Mouse (Mus musculus): Measurements from ENCODE around the gene Aff1. TPM values are rescaled to one million over a fixed set of nuclear protein-coding genes. Genes with fewer than 3 reads are reported as not detected.

The Aff1 gene
- polyA plus RNA-seq, 1 experiment from 2014 or later, result 9.1 TPM

DNA sequence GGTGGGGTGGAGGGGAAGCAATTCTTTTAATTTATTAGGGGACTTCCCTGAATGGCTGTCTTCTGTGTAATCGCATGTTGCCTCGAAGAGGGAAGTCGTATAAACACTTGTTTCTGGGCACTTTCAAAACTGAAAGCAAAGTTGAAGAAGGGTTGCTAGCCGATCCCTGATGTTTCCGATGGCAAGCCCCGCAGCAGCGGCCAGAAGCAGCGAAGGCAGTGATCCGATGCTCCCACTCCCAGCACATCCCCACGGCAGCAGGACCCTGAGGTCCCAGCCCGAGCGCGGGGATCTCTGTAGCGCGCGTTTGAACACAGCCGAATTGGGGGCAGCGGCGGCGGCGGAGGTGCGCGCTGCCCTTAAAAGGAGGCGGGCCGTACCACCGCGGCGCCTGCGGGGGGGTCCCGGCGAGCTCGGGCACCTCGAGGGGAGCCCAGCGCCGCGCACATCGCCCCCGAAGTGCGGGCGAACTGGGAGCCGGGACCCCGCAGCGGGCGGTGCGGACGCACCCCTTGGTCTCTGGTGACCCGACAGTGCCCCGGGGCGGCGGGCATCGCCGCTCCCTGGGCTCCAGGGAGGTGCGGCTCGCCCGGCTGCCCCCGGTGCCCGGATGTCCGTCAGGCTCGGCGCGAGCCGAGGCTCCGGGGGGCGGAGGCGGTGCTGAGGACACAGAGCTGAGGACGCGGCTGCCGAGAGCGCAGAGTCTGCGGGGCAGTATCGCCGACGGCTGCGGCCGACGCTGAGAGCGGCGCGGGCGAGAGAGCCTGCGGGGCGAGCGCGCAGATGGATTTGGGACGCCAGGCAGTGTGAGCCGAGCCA, 61.5 kb downstream of the Aff1 start:
- Histone ChIP-seq H3K9ac (ENCODE audit: low read length) (peak overlapping the region; percentile 73), H3K27me3 (ENCODE audit: control insufficient read depth, insufficient read depth, low read length) (no peaks in the 10 kb centered on the region), H3K27ac (replicated peaks; ENCODE audit: low read depth, low read length) (peak overlapping the region; percentile 70), H3K36me3 (ENCODE audit: control insufficient read depth, insufficient read depth, low read length) (no peaks in the 10 kb centered on the region), H3K4me2 (ENCODE audit: low read depth, severe bottlenecking) (peak overlapping the region; percentile 84), H3K4me1 (ENCODE audit: control insufficient read depth, insufficient read depth, low read length) (peaks cover 9% of the 10 kb centered on the region; the same call in 1 of the 2 replicates), H3K4me3 (ENCODE audit: low read depth, low read length) (peak overlapping the region; percentile 78), H3K9me3 (ENCODE audit: control insufficient read depth, low read length) (no peaks in the 10 kb centered on the region; the same call in 1 of the 2 replicates)
- WGBS, result under 1% methylated on average over 82 of the region's 86 CpGs
- ATAC-seq (ENCODE audit: insufficient number of reproducible peaks, low FRiP score, low TSS enrichment, low read depth) (peak; percentile 95), DNase-seq (ENCODE audit: low spot score) (peak; percentile 89)

DNA sequence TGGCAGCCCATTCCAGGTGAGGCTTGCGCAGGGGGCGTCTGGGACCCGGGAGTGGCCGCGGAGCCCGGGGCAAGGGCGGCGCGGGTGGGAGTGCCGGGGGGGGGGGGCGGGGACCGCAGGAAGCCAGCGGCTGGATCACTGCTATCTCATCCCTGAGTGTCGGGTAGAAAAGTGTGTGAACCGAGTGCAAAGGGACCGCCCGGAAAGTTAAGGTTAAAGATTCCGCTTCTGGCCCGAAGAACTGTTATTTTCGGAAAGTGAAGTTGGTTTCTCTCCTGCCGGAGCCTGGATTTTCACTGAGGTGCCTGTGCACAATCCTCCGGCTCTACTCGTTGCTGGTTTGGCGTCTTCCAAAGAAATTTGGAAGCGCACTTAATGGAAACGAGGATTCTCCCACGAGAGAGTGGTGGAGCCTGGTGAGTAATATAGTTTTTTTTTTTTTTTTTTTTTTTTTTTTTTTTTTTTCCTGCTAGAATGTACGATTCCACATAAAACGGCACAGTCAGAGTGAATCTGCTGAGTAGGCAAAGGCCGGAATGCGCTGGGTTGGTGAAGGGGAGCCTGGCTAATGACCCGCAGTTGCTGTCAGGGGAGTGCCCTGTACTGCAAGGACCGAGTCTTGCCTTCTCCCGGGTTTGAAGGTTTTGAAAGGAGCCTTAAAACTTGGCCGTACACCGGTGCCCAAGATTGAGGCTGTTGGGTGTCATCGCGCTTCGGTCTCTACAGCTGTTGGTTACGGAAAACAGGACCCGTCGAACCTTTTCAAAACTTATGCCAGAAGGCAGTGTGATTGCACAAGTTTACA, 62.4 kb downstream of the Aff1 start:
- no peaks in the 10 kb centered on the region for H3K36me3 ChIP-seq (ENCODE audit: control insufficient read depth, insufficient read depth, low read length)
- ATAC-seq (ENCODE audit: insufficient number of reproducible peaks, low FRiP score, low TSS enrichment, low read depth) (no peak), DNase-seq (ENCODE audit: low spot score) (peak; percentile 70)
- peak overlapping the region; percentile 70 for H3K27ac ChIP-seq (replicated peaks; ENCODE audit: low read depth, low read length)
- no peaks in the 10 kb centered on the region for H3K27me3 ChIP-seq (ENCODE audit: control insufficient read depth, insufficient read depth, low read length)
- WGBS, result 3% methylated on average over 37 of the region's 42 CpGs
- no peaks in the 10 kb centered on the region; the same call in 1 of the 2 replicates for H3K9me3 ChIP-seq (ENCODE audit: control insufficient read depth, low read length)
- peak overlapping the region; percentile 73 for H3K9ac ChIP-seq (ENCODE audit: low read length)
- peak overlapping the region; percentile 84 for H3K4me2 ChIP-seq (ENCODE audit: low read depth, severe bottlenecking)
- H3K4me1 ChIP-seq (ENCODE audit: control insufficient read depth, insufficient read depth, low read length), result peaks cover 12% of the 10 kb centered on the region; the same call in 1 of the 2 replicates
- peak overlapping the region; percentile 78 for H3K4me3 ChIP-seq (ENCODE audit: low read depth, low read length)

DNA sequence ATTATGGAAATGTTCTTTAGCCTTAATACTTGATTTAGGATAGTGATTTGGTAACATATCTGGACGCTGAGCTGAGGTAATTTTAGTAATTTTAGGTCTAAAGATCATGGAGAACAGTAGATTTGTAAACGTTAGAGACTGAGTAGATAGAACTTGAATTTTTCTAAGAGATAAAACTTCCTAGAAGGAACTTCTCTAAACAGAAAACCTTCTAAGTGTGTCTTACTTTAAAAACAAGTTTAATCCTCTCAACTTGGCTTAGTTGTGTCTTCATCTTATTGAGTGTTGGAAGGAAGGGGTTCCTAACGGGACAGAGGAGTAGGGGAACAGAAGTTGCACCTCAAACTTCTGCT, 62.9 kb downstream of the Aff1 start:
- 52% methylated on average over 3 of the region's 3 CpGs for WGBS
- Histone ChIP-seq H3K36me3 (ENCODE audit: control insufficient read depth, insufficient read depth, low read length) (no peaks in the 10 kb centered on the region), H3K27ac (replicated peaks; ENCODE audit: low read depth, low read length) (no peak overlapping the region), H3K27me3 (ENCODE audit: control insufficient read depth, insufficient read depth, low read length) (no peaks in the 10 kb centered on the region), H3K4me2 (ENCODE audit: low read depth, severe bottlenecking) (peak overlapping the region; percentile 84; the same call in 1 of the 2 replicates), H3K9ac (ENCODE audit: low read length) (no peak overlapping the region), H3K4me1 (ENCODE audit: control insufficient read depth, insufficient read depth, low read length) (peaks cover 18% of the 10 kb centered on the region), H3K4me3 (ENCODE audit: low read depth, low read length) (peak overlapping the region; percentile 78; the same call in 1 of the 2 replicates), H3K9me3 (ENCODE audit: control insufficient read depth, low read length) (no peaks in the 10 kb centered on the region; the same call in 1 of the 2 replicates)
- DNase-seq (ENCODE audit: low spot score) (no peak), ATAC-seq (ENCODE audit: insufficient number of reproducible peaks, low FRiP score, low TSS enrichment, low read depth) (no peak)

DNA sequence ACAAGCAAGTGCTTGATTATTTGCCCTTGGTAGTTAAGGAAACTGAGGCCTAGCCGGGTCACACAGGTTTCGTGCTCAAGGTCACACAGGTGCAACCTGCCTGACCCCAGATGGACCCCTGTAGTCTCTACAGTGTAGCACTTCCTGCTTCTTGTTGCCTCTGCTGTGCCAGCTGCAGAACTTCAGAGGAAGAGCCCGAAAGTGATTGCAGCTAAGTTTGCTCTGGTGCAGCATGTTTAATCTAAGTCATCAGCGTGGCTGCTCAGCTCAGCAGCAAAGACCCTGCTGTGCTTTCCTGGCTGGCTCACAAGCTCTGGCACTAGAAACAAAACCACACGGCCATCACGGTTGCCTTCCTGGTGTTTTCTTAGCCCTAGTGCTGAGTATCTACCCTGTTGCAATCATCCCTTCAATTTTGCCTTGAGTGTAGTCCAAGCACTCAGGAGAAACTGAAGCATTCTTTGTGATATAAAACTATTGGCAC, 64.1 kb downstream of the Aff1 start:
- Histone ChIP-seq H3K36me3 (ENCODE audit: control insufficient read depth, insufficient read depth, low read length) (no peaks in the 10 kb centered on the region), H3K9ac (ENCODE audit: low read length) (no peak overlapping the region), H3K27me3 (ENCODE audit: control insufficient read depth, insufficient read depth, low read length) (no peaks in the 10 kb centered on the region), H3K4me1 (ENCODE audit: control insufficient read depth, insufficient read depth, low read length) (peaks cover 26% of the 10 kb centered on the region), H3K9me3 (ENCODE audit: control insufficient read depth, low read length) (no peaks in the 10 kb centered on the region; the same call in 1 of the 2 replicates), H3K4me3 (ENCODE audit: low read depth, low read length) (no peak overlapping the region), H3K27ac (replicated peaks; ENCODE audit: low read depth, low read length) (no peak overlapping the region), H3K4me2 (ENCODE audit: low read depth, severe bottlenecking) (no peak overlapping the region)
- WGBS, result 40% methylated on average over 6 of the region's 6 CpGs
- ATAC-seq (ENCODE audit: insufficient number of reproducible peaks, low FRiP score, low TSS enrichment, low read depth) (no peak), DNase-seq (ENCODE audit: low spot score) (no peak)

DNA sequence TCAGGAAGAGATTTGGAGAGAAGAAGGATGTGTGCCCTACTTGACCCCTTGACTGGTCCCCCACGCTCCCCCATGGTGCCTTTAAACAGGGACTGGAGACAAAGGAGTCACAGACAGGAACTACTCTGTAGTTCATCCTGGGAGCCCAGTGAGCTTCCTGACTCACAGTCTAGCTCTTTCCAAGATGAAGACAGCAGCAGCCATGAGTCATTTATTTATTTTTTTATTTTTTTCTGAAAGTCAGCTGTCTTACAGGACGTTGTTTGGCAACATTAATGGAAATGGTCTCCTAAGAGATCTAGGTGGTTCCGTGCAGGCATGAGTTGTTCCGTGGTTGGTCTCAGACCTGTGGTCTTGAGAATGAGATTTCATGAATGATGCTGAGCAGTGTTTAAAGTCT, 66.3 kb downstream of the Aff1 start:
- DNase-seq (ENCODE audit: low spot score), result no peak
- no peak overlapping the region for H3K27ac ChIP-seq (replicated peaks; ENCODE audit: low read depth, low read length)
- H3K4me3 ChIP-seq (ENCODE audit: low read depth, low read length), result no peak overlapping the region
- peaks cover 21% of the 10 kb centered on the region for H3K4me1 ChIP-seq (ENCODE audit: control insufficient read depth, insufficient read depth, low read length)
- H3K27me3 ChIP-seq (ENCODE audit: control insufficient read depth, insufficient read depth, low read length), result no peaks in the 10 kb centered on the region
- ATAC-seq (ENCODE audit: insufficient number of reproducible peaks, low FRiP score, low TSS enrichment, low read depth), result no peak
- no peaks in the 10 kb centered on the region for H3K36me3 ChIP-seq (ENCODE audit: control insufficient read depth, insufficient read depth, low read length)
- WGBS, result 80% methylated on average over 4 of the region's 4 CpGs
- H3K9ac ChIP-seq (ENCODE audit: low read length), result no peak overlapping the region
- H3K4me2 ChIP-seq (ENCODE audit: low read depth, severe bottlenecking), result no peak overlapping the region
- H3K9me3 ChIP-seq (ENCODE audit: control insufficient read depth, low read length), result no peaks in the 10 kb centered on the region; the same call in 1 of the 2 replicates

DNA sequence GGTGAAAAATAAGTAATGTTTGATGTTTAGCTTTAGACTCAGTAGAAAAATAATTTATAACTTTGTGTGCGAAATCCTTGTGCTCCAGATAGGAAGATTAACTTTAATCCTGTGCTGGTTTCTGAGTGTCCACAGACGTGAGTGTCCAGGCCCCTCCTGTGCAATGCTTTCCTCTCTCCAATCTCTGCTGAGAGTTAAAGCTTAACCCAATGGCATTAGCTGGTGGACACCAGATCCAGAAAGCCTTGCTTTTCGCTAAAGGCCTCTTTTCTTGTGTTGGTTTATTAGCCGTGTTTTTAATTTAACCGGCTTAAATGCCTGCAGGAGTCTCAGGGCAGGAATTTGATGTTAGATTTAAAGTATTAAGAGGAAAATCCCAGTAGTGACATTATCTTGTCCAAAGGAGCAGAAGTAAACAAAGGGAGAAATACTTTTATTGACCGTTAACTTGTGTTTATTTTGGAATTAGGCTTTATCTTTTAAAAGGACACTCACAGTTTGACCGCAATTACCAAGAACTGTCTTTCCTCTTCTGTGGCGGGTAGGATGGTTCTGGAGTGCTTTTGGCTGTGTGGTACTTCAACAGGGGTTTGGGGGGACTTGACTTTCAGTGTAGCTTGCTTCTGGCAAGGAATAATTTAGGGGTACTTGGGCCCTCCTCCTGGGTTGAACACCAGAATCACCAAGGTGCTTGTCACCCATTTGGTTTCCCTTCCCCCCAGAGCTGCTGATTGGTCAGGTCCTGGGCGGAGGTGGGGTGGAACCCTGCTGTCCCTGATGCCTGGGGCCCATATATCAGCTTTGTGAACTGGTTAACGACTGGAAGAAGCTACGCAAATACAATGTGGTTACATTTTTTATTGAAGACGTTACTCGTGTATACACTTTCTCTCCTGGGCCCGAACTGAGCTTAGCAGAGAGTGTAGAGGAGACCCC, 67.6 kb downstream of the Aff1 start:
- ATAC-seq (ENCODE audit: insufficient number of reproducible peaks, low FRiP score, low TSS enrichment, low read depth), result peak; percentile 54; the same call in 1 of the 2 replicates
- H3K9ac ChIP-seq (ENCODE audit: low read length), result peak overlapping the region; percentile 64
- 22% methylated on average over 14 of the region's 14 CpGs for WGBS

DNA sequence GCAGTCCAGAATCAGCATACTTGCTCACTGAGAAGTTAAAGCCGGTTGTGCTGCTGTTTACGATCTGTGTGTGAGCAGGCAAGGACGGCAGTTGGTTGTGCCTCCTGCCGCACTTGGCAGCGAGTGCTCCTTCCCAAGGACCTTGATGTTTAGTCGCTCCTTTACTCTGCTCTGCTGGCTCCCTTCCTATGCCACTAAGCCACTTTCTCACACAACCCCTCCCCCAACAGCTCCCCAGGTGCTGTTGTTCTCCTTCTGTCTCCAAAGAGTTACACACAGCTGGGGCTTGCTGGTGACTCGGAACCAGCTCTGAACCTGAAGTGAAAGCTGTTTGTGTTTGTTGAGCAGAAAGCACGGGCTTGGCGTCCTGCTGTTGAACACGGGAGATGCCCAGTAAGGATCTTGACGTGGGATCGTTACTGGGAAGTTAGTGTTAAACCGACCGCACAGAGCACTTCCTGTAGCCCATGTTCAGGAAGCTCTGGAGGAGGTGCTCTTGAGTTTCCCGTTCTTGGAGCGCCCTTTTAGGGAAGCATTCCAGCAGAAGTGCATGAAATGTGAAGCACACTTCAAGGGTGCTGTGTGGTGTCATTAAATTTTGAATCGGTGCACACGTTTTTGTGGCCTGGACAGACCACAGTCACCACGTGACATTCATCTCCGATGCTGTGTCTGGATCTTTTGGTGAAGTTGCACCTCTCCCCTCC, 68.4 kb downstream of the Aff1 start:
- ATAC-seq (ENCODE audit: insufficient number of reproducible peaks, low FRiP score, low TSS enrichment, low read depth), result peak; percentile 73; the same call in 1 of the 2 replicates
- peak overlapping the region; percentile 72 for H3K27ac ChIP-seq (replicated peaks; ENCODE audit: low read depth, low read length)

More for the DNA sequence above, 67.6 kb downstream of the Aff1 start:
- peaks cover 21% of the 10 kb centered on the region for H3K4me1 ChIP-seq (ENCODE audit: control insufficient read depth, insufficient read depth, low read length)
- DNase-seq (ENCODE audit: low spot score), result no peak
- peak overlapping the region; percentile 80 for H3K4me2 ChIP-seq (ENCODE audit: low read depth, severe bottlenecking)
- H3K9me3 ChIP-seq (ENCODE audit: control insufficient read depth, low read length), result no peaks in the 10 kb centered on the region; the same call in 1 of the 2 replicates
- H3K4me3 ChIP-seq (ENCODE audit: low read depth, low read length), result peak overlapping the region; percentile 30
- H3K27ac ChIP-seq (replicated peaks; ENCODE audit: low read depth, low read length), result peak overlapping the region; percentile 72; the same call in 1 of the 2 replicates
- no peaks in the 10 kb centered on the region for H3K36me3 ChIP-seq (ENCODE audit: control insufficient read depth, insufficient read depth, low read length)
- H3K27me3 ChIP-seq (ENCODE audit: control insufficient read depth, insufficient read depth, low read length), result no peaks in the 10 kb centered on the region

More for the DNA sequence above, 68.4 kb downstream of the Aff1 start:
- H3K36me3 ChIP-seq (ENCODE audit: control insufficient read depth, insufficient read depth, low read length), result no peaks in the 10 kb centered on the region
- H3K27me3 ChIP-seq (ENCODE audit: control insufficient read depth, insufficient read depth, low read length), result no peaks in the 10 kb centered on the region
- peaks cover 21% of the 10 kb centered on the region for H3K4me1 ChIP-seq (ENCODE audit: control insufficient read depth, insufficient read depth, low read length)
- peak overlapping the region; percentile 64 for H3K9ac ChIP-seq (ENCODE audit: low read length)
- peak overlapping the region; percentile 30 for H3K4me3 ChIP-seq (ENCODE audit: low read depth, low read length)
- no peaks in the 10 kb centered on the region; the same call in 1 of the 2 replicates for H3K9me3 ChIP-seq (ENCODE audit: control insufficient read depth, low read length)
- peak; percentile 70 for DNase-seq (ENCODE audit: low spot score)
- H3K4me2 ChIP-seq (ENCODE audit: low read depth, severe bottlenecking), result peak overlapping the region; percentile 80
- 1% methylated on average over 20 of the region's 20 CpGs for WGBS
